Mouse (Mus musculus): Measurements from ENCODE around the gene Slc2a13.

GRCm38 (mm10) chr15:91524451-91524850 lies 48.6 kb downstream of the Slc2a13 start:
- no peak for TF ChIP-seq CTCF (IDR thresholded peaks at IDR 0.05; ENCODE audit: low read depth)
- TF ChIP-seq EP300 (IDR thresholded peaks at IDR 0.05; ENCODE audit: low read depth): no peak
